Mouse (Mus musculus) lung, postnatal 4 days (tissue): ENCODE data around the gene Osbpl9.
A peak's percentile ranks its signal among the peaks of the same experiment; 100 is the strongest.

Experiments
- DNase-seq, 2 experiments: peaks; one replicate each; pipeline ENCODE4 v3.0.0; 2021

Gene Osbpl9

DNA sequence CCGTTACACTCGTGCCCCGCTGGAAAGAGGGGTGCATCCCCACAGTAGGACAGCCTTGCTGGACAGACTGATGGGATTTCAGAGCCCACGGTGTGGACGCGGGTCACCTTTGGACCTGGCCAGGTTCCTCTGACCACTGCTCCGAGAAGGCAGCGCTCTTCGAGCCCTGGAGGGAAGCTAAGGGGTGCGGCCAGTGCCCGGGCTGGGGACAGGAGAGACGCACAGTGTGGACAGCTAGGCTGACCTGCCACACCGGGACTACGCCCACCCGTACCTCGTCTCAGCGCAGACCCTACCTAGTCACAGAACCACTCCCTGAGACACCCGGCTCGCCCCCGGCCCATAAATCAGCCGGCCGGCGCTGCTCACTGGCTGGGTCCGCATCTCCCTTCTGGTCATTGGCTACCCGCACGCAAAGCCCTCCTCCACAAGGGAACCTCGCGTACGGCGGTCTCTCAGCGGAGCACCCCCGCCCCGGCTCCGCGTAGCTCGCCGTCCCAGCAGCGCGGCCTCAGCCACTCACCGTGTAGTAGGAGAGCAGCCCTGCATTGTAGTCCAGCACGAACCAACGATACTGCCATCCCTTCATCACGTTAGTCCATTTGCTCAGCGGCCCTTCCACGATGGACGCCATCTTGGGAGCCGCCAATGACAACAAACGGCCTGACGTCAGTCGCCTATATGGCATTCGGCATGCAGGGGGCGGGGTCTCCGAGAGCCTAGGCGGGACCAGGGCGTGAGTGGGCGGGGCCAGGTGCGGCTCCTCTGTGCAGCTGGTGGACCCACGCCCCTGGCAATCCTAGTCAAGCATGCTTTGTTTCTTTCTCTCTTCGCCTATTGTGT, at the start of gene Osbpl9:
Osbpl9 (minus strand) TSS at position 691 of the 843 bp plus-strand sequence.
- DNase-seq, result peak; percentile 98 to 99

DNA sequence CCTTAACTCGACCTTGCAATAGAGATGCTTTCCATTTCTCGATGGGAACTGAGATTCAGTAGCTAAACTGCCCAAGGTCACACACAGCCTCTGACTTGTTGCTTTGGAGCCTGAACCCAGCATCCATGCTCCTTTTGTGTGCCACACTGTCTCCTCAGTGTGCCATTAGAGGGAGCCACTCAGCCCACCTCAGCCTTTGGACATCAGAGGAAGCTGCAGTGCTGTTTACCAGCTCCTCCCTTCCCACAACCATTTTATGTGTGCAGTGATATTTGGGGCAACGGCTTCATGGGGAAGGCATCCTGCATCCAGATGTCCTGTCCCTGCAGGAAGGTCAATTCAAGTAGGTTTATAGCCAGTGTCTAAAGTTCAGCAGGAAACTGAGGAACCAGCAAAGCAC, 49.5 kb upstream of the Osbpl9 start:
- DNase-seq, result peak; percentile 39 to 55

DNA sequence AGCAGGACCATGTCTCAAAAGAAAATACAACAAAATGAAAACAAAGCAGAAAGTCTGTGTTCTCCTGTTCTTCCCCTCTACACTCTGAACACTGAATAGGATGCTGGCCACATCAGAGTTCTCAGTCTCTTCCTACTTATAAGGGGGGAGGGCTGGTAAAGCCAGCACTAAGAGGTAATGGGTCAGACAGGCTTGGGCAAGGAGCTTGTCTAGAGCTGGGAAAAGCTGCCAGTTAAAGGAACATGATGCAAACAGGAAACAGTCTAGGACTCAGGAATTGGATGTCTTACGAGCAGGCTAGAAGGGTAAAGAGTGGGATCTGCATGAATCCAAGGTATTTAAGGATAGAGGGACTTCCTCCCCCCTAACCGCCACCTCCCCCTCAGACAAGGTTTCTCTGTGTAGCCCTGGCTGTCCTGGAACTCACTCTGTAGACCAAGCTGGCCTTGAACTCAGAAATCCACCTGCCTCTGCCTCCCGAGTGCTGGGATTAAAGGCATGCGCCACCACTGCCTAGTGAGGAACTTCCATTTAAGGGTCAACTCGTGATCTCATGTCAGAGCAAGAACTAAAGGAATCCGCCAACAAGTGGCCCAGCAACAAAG, 43.0 kb upstream of the Osbpl9 start:
- no peak for DNase-seq

DNA sequence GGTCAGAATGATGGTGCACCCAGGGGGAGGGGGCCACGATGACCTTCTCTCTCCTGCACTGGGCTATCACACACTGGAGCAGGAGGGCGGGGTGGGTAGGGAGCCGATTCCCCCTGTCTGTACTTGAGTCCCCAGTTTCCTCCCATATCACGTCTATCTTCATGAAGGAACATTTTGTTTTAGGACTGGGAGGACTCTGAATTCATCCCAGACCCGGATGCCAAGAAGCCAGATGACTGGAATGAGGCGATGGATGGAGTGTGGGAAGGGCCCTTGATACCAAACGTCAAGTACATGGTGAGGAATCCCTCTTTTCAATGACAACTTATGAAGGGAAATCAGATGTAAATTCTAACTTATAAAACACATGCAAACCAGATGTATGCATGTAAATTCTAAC, 42.4 kb upstream of the Osbpl9 start:
- DNase-seq, result no peak

DNA sequence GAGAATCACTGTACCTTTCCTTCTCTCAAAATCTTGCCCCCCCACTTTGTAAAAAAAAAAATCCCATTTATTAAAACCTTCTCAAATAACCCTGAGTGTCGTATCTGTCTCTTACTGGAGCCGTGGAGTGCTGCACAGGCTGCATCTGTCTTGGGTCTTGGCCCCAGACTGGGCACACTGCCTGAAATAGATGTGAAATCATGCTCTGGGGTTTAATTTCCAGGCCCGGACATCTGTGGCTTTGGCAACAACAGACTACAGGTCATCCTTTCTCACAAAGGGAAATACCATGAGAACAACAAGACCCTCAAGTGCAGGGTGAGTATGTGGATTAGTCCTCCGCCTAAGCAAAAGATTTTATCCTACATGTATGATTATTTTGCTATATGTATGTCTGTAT, 39.9 kb upstream of the Osbpl9 start:
- peak; percentile 39 to 66 for DNase-seq

DNA sequence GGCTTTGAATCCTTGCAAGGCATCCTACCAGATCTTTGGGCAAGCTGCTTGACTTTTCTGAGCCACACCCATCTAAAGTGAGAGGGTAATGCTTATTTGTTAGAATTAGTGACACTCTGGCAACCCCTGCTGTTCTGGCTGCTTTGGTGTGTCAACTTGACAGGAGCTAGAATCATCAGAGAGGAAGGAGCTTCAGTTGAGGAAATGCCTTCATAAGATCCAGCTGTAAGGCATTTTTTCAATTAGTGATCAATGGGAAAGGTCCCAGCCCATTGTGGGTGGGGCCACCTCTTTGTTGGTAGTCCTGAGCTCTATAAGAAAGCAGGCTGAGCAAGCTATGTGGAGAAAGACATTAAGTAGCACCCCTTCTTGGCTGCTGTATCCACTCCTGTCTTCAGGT, 39.1 kb upstream of the Osbpl9 start:
- no peak for DNase-seq

DNA sequence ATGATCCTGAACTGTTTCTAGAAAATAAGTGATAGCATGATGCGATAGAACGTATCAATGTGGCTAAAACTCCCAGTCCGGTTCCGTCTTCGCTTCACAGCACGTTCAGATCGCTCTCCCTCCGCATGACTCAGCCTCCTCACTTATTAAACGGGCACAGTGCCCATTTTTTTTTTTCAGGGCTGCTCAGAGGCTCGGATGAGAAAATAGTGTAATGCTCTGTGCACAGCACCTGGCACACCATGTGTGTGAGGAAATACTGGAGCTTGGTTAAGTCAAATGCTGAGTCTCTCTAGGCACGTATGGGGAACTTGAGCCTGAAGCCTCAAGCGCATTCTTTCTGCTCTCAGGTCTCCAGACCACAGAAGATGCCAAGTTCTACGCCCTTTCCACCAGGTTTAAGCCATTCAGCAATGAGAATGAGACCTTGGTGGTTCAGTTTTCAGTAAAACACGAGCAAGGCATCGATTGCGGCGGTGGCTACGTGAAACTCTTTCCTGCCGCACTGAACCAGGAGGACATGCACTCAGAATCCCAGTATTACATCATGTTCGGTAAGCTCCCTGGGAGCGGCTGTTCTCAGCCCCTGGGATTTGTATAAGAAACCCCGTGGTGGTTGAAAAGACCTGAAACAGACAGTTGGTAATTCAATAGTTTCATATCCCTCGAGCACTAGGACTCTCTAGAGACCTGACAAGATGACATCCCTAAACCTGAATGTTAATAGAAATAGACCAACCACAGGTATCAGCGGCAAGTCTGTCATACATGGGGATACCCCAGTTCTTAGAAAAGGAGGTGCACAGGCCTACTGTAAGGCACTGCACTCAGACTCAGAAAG, 36.6 kb upstream of the Osbpl9 start:
- no peak for DNase-seq

DNA sequence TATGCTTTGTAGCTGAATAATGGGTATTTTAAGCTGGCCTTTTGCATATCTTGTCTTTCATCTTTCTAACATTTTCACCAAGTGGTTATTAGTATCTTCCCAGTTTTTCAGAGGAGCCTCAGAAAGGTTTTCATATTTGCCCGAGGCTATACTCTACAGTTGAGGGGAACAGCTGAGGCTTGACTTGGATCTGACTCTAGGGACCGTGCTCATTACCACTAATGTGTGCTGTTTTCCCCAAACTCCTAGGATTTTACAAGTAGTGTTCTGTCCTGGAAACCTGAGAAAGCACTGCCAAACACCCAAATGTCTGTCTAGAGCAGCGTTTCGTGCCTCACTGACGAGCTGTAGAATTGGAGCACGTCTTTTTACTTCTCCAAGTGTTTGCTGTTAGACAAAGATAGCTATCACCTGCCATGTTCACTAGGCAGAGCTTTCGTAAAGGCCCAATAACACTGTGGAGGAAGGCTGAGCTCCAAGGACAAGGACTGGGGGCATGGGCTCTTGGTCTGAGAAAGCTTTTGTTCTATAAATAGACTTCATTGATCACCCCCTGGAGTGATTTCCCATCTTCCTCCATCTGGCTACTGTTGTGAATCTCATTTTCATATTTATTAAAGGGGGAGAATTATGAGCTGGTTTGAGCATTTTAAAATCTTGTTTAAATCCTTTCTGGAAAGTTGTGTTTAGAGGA, 34.3 kb upstream of the Osbpl9 start:
- no peak for DNase-seq

DNA sequence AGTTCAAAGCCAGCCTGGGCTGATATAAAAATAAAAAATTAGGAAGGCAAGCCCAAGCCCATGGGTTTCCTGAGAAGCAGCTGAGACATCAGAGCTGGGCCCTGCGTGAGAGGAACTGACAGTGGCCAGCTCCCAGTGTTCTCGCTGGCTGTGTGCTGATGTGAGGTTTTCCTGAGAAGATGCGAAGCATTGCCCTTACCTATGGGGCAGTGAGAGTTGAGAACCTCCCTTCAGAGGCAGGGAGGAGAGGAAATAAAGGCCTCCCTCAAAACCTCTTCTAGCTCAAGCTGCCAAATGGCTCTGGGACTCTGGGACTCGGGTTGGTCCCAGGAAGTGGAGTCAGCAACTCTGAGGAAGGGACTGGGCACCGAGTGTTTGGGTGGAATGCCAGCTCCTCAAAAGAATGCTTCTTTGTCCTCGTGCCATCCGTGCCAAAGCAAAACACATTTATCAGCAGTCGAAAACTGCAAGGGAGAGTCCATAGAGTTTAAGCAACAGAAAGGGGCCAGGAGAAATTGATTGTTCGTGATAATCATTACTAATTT, 32.8 kb upstream of the Osbpl9 start:
- no peak for DNase-seq

DNA sequence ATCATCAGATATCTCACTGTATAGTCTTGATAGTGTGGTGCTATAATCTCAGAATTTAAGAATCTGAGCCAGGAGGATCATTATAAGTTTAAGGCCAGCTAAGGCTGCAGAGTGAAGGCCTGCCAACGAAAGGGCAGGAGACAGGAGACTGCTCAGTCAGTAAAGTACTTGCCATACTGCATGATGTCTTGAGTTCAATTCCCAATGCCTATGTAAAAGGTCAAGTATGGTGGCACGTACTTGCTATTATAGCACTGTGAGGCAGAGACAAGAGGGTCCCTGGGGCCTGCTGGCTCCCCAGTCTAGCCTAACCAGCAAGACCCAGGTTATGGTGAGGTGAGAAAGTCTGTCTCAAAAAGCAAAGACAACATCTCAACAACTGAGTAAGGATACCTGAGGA, 32.1 kb upstream of the Osbpl9 start, which contains the start of gene Calr4:
Calr4 (plus strand) TSS at position 301 of the 400 bp plus-strand sequence.
- DNase-seq, result no peak

DNA sequence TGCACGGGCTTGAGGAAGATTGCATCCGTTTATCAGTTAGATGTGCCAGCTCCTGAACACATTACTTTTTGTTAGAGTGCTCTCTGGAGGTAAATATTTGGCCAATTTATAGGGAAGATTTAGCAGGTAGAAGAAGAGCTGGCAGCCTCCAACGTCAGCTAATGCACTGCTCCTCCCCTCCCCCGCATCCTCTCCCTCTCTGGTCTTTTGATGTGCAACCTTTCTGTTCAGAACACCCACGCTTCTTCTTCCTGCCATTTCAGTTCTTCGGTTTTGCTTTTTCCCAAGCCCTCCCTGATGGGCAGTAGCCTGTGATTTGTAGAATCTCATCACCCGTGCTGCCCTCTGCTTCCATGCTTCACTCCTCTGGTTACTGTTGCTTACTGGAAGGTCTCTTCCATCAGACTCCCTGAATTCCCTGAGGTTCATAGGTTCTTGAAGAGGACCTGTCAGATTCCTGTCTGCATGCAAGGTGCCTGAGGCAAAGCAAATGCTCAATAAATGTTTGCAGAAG, 27.8 kb upstream of the Osbpl9 start:
- DNase-seq, result no peak

DNA sequence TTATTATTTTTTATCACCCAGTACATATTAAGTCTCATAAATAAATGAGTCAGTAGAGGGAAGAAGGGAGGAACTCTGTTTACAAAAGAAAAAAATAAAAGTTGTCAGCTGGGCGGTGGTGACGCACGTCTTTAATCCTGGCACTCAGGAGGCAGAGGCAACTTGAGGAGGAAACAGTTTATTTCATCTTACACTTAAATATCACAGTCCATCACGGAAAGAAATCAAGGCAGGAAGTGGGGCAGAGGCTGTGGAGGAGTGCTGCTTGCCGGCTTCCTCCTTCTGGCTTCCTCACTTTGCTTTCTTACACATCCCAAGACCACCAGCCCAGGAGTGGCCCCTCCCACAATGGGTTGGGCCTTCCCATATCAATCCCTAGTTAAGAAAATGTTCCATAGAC, 24.0 kb upstream of the Osbpl9 start:
- peak; percentile 26 to 54 for DNase-seq

DNA sequence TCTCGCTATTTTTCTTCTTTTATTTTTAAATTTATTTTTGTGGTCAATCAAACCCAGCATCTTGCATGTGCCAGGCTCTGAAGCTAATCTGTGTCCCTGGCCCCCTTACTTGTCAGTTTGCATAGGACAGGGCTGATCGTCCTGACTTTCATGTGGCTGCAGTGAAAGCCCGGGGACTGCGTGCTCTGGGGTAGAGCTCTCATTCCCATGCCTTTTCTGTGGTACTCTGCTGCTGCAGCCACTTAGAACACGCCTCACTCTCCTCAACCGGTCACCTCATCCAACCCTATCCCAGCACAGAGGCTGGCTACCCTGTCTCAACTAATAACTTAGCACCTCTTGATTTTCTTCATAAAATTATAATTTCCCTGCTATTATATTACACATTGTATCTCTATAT, 23.5 kb upstream of the Osbpl9 start:
- no peak for DNase-seq

DNA sequence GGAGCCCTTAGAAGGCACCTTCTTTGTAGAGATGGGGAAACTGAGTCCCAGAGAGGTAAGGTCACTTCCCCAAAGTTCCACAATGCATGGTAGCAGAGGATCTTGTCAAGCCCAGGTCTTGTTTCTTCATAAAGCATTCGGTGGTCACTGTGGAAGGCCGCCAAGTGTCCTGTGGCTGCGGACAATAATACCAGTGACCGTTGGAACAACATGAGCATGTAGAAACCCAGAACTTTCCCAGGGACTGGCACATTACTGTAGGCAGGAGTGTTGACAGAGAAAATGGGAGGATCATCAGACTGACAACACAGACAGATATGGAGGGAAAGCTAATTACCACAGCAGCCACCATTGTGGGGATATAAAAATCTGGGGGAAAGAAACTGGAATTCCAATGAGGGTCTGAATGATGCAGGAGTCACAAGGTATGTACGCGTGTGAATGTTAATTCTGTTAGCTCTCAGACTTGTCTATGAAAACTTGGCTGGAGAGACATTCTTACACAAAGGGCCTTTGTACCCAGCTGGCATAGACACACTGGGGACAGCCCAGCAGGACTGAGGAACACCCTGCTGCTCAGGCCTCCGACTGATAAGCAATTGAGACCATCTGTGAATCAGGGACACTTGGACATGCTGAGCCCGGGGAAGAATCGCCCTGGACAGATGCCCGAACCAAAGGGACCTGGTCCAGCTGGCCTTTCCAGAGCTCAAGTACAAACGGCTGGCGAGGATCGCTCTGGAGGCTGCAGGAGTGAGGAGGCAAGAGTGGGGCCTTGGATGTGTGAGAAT, 22.9 kb upstream of the Osbpl9 start:
- DNase-seq, result peak; percentile 68 to 90

DNA sequence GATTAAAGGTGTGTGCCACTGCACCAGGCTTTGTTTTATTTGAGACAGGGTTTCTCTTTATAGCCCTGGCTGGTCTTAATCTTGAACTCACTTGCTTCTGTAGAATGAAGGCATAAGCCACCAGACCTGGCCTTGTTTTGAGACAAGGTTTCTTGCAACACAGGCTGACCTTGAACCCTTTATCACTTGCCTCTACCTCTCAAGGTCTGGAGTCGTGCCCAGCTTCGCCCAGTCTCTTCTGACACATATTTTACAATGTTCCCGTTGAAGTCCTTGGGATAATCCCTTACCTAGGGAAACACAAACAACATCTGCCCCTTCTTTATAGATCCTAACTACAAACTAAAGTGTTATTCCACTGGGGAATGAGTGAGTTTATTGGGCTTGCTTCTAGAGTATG, 19.9 kb upstream of the Osbpl9 start:
- no peak for DNase-seq

DNA sequence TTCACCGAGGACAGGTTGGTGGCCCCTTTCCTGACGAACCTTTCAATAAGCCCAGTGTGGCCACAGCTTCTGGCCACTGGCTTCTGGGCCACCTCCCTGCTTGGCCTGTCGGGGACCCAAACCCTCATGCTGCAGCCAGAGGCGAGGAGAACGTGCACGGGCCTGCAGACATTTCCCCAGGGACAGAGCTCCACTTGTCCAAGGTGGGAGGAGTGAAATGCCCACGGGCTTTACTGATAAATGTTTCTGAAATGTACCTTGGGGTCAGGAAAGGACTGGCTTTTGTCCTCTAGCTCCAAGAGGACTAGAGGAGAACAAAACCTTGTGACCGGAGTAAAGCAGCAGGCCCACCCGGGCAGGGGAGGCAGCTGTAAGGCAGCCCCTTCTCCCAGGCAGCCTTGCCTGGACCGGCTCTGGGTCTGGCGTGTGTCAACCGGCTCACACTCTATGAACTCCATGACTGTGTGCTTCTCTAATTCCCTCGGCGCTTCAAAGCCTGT, 18.4 kb upstream of the Osbpl9 start:
- DNase-seq, result no peak

DNA sequence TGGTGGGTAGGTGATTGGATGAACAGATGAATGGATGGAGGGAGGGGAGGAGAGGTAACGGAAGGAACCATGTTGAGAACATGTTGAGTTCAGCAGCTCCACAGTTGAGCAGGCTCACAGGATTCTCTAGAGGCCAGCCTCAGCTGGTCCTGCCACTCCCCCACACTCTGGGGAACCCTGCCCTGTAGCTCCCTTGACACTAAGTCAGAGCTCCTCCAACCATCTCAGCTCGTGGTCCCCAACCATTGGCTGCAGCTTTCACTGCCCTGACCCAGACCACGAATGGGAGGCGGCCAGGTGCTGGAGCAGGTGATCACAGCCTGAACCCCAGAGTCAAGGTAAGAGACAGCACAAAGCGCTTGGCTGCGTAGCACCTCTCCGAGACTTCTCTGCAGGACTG, 15.9 kb upstream of the Osbpl9 start:
- no peak for DNase-seq

DNA sequence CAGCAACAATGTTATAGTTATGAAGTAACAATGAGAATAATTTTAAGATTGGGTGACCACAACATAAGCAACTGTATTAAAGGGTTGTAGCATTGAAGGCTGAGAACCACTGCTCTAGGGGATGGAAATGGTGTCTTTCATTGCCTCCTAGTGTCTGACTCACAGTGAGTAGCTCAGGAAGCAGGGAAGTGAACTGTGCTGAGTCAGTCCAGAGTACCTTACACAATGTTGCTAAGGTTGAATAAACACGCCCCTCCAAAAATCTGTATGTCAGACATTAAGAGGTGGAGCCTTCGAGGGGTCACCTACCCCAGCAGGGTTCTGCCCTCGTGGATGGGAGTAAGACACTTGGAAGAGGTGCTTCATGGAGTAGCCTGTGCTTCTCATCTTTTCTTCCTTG, 11.9 kb upstream of the Osbpl9 start:
- DNase-seq, result no peak

DNA sequence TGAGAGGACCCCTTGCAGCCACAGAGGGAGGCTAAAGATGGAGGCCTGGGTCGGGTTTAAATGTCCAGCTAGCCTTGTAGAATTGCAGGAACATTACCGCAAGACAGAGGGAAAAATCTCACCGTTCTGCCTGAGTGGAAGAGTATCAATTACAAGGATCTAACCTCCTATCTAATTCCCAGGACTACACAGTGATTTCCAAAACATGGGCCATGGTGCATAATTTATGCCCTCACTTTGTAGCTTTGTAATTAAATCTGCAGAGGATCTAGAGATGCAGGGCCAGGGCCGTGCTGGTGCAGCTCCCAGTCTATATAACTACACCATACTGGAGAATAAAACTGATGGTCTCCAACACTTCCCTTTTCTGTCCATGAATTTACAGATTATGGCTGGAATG, 8.8 kb upstream of the Osbpl9 start:
- DNase-seq, result no peak

DNA sequence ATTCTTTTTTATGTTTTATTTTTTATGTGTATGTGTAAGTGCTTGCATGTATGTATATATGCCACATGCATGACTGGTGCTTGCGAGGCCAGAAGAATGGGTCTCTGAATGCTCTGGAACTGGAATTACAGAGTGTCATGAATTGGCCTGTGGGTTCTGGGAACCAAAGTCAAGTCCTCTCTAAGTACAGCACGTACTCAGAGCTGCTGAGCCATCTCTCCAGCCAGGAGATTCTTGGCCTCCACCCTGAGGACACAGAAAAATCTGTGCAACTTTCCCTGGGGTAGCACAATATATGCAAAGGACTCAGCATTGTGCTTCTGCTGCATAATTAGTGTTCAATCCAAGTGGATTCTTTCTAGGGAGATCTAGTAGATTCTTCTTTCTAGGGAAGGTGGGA, 8.2 kb upstream of the Osbpl9 start:
- no peak for DNase-seq

DNA sequence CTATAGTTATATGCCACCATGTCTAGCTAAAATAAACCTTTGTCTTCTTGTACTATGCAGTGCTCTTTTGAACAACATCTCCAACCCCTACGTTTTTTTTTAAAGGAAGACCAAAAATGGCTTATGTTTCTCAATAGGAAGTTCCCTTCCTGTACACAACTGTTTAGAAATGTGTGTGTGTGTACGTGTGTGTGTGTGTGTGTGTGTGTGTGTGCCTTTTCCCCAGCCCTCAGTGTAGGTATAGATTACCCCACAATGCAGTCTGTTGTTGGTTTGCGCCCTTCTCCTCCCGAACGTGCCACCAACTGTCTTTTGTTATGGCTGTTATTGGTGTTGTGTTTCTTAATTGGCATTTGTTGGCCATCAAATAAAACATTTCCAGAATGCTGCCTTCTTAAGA, 5.5 kb upstream of the Osbpl9 start:
- DNase-seq, result no peak
